Mouse (Mus musculus): ENCODE measurements around the gene Ankib1.

DNA sequence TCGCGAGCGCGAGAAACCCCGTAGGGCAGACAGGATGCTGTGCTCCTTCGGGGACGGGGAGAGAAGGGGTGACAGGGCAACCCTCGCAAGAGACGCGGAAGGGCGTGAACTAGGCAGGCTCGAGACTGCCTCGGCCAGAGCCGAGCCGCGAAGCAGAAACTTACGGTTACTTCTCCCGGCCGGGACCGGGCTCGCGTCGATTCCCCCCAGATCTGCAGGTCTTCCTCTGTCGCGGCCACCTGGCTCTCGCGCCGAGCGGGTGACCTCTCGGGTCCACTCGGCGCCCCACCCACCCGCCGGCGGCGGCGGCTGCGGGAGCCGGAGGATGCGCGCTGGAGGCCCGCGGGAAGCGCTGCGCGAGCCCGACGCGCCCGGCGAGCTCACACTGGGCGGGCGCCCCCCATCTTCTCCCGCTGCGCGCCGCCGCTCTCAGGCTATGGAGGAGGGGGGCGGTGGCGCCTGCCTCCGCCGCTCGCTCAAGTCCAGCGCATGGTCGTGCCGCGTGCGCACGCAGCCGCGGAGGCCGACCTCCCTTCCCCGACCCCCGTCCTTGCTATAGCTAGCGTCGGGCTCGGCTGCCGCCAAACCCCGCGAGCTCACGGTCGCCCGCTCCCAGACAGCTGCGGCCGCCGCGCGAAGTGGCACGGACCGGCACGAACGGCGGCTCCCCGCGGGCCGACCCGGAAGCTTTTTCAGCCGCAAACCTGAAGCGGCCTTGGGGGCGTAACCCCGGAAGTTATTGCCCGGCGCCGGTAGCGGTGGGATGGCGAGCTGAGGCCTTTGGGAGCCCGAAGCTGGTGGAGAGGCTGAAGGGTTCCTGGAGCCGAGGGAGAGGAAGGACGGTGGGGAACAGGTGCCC, at the start of gene Ankib1, which contains the start of gene Krit1:
- no peak for TF ChIP-seq TAL1 (IDR thresholded peaks at IDR 0.05; ENCODE audit: low read length)
- TF ChIP-seq GATA1 (IDR thresholded peaks at IDR 0.05; ENCODE audit: low read length): no peak
